Mouse (Mus musculus) gastrocnemius, postnatal 4 days (tissue): ENCODE results near the gene Gnptab. TPM values are rescaled to one million over a fixed set of nuclear protein-coding genes. Genes with fewer than 3 reads are reported as not detected.

Experiments
- total RNA-seq, 2 experiments: library from RNA; stranded (reverse); gene quantifications; 2 replicates each; pipeline ENCODE4 v1.2.3; 2021

The Gnptab gene
- total RNA-seq, 2 experiments from 2014 or later, result 14.7 to 14.9 TPM

Other genes starting within 250 kb of the Gnptab start
- 1 to 10 TPM; 3.2 to 3.7 TPM for gene Parpbp, start 232.2 kb upstream of the Gnptab start, total RNA-seq
- gene Nup37, start 232.1 kb upstream of the Gnptab start, total RNA-seq, result 10 to 100 TPM; 10.2 to 14.1 TPM
- 10 to 100 TPM; 44.9 to 48.7 TPM for gene Washc3, start 178.0 kb upstream of the Gnptab start, total RNA-seq
- gene Dram1, start 52 bp upstream of the Gnptab start, total RNA-seq, result 1 to 10 TPM; 4.2 to 4.9 TPM
- under 1 TPM in 1 of 2 experiments, not detected in 1; 0.29 TPM for gene Sycp3, start 80.4 kb downstream of the Gnptab start, total RNA-seq
- 10 to 100 TPM; 27.9 to 32.9 TPM for gene Chpt1, start 124.9 kb downstream of the Gnptab start, total RNA-seq
- gene Mybpc1, start 226.0 kb downstream of the Gnptab start, total RNA-seq, result 1,000 to 10,000 TPM; 2,325 to 2,389 TPM